Comparison of ENCODE assay signal across 20 mouse cellular contexts in the genomic region with DNA sequence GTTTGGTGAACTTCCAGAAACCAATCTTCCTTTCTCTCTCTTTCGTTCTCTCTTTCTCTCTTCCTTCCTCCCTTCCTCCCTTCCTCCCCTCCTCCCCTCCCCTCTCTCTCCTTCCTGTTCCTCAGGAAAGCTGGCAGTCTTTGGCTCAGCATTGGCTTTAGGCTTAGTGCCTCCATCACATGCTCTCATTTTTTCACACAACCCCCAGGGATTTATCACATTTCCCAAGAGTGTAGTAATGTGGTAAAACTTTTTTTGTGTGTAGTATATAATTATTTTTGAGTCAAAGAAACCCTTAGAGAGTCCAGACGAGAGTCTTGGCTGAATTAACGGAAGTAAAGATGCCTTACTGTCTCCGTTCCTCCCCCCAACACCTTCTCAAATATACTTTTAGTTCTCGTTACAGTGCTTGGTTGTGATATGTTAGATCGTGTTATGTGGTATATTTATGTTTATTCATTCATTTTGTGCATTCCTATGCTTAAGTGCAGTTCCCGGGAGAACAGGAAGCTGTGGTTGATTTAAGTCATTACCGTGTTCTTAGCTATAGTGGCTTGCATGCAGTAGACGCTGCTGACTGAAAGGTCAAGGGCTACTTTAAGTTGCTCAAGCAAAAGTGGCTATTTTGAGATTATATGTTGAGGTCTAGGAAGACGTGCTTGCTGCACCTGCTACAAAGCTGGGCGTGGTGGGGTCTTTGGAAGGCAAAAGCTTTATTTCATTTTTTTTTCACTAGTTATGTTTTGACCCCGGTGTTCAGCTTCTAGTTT.
"Had no signal": no experiment of that assay in that cellular context is flagged by ENCODE, and none has a peak within 500 bp of the region (broad histone marks: within the 10 kb centered on the region; RNA-seq: fewer than 3 reads in every experiment).

No protein-coding gene starts in this region.

- H3K4me1 ChIP-seq: limb, embryonic 13.5 days; liver, embryonic 12.5 days; liver, embryonic 15.5 days; megakaryocyte, embryonic 14.5 days; midbrain, embryonic 12.5 days; neural tube, embryonic 12.5 days; stomach, embryonic 15.5 days had no signal

- H3K9ac ChIP-seq: limb, embryonic 13.5 days; liver, embryonic 12.5 days; liver, embryonic 15.5 days; midbrain, embryonic 12.5 days; midbrain, embryonic 15.5 days; neural tube, embryonic 12.5 days; neural tube, embryonic 15.5 days; stomach, embryonic 15.5 days had no signal

- DNase-seq: kidney, adult 18-20 months; kidney, adult 9 months; kidney, postnatal 14 days; kidney, postnatal 4 days; liver; right cerebral cortex, adult 18-20 months; right cerebral cortex, postnatal 14 days; right cerebral cortex, postnatal 4 days; thymus, postnatal 25 days had no signal

- H3K27ac ChIP-seq: limb, embryonic 10.5 days; limb, embryonic 13.5 days; liver, embryonic 12.5 days; liver, embryonic 15.5 days; midbrain, embryonic 12.5 days; midbrain, embryonic 15.5 days; neural tube, embryonic 12.5 days; neural tube, embryonic 15.5 days; stomach, embryonic 15.5 days had no signal

- H3K4me3 ChIP-seq: limb, embryonic 10.5 days; limb, embryonic 13.5 days; liver, embryonic 12.5 days; liver, embryonic 15.5 days; megakaryocyte, embryonic 14.5 days; midbrain, embryonic 12.5 days; midbrain, embryonic 15.5 days; neural tube, embryonic 12.5 days; neural tube, embryonic 15.5 days; stomach, embryonic 15.5 days had no signal

- H3K27me3 ChIP-seq: limb, embryonic 13.5 days; liver, embryonic 12.5 days; liver, embryonic 15.5 days; megakaryocyte, embryonic 14.5 days; midbrain, embryonic 12.5 days; midbrain, embryonic 15.5 days; neural tube, embryonic 12.5 days; neural tube, embryonic 15.5 days; stomach, embryonic 15.5 days had no signal

- H3K9me3 ChIP-seq: limb, embryonic 10.5 days; limb, embryonic 13.5 days; liver, embryonic 15.5 days; midbrain, embryonic 12.5 days; midbrain, embryonic 15.5 days; neural tube, embryonic 12.5 days; neural tube, embryonic 15.5 days; stomach, embryonic 15.5 days had no signal

- H3K4me2 ChIP-seq: limb, embryonic 13.5 days; liver, embryonic 12.5 days; liver, embryonic 15.5 days; midbrain, embryonic 12.5 days; midbrain, embryonic 15.5 days; neural tube, embryonic 12.5 days; neural tube, embryonic 15.5 days; stomach, embryonic 15.5 days had no signal

- ATAC-seq: intestine, embryonic 16.5 days; liver, embryonic 12.5 days; midbrain, embryonic 15.5 days had no signal

- H3K36me3 ChIP-seq: limb, embryonic 10.5 days; limb, embryonic 13.5 days; liver, embryonic 12.5 days; liver, embryonic 15.5 days; midbrain, embryonic 12.5 days; midbrain, embryonic 15.5 days; neural tube, embryonic 12.5 days; neural tube, embryonic 15.5 days; stomach, embryonic 15.5 days had no signal
